Mouse (Mus musculus): ENCODE data around the gene Tbcc.

- TF ChIP-seq POLR2A (IDR thresholded peaks at IDR 0.05; ENCODE audit: extremely low read depth, insufficient read depth, low read length) (no peak), CTCF (IDR thresholded peaks at IDR 0.05; ENCODE audit: extremely low read depth, insufficient read depth, low read length) (no peak)
Observed at GRCm38 (mm10) chr17:46858749-46859444, 31.6 kb upstream of the Tbcc start.

Measured in cortical plate, adult 2 months (tissue).